Mouse (Mus musculus): Measurements from ENCODE around the gene Nol12. TPM values are rescaled to one million over a fixed set of nuclear protein-coding genes. Genes with fewer than 3 reads are reported as not detected.

Nol12 gene
- polyA plus RNA-seq, 2 experiments = 41.0 to 53.1 TPM

- H3K27ac ChIP-seq (replicated peaks; ENCODE audit: low read depth, low read length) = no peak overlapping the region
- no peak for DNase-seq (ENCODE audit: low spot score)
Observed at GRCm38 (mm10) chr15:78930192-78930706, 4.5 kb upstream of the Nol12 start.

DNA sequence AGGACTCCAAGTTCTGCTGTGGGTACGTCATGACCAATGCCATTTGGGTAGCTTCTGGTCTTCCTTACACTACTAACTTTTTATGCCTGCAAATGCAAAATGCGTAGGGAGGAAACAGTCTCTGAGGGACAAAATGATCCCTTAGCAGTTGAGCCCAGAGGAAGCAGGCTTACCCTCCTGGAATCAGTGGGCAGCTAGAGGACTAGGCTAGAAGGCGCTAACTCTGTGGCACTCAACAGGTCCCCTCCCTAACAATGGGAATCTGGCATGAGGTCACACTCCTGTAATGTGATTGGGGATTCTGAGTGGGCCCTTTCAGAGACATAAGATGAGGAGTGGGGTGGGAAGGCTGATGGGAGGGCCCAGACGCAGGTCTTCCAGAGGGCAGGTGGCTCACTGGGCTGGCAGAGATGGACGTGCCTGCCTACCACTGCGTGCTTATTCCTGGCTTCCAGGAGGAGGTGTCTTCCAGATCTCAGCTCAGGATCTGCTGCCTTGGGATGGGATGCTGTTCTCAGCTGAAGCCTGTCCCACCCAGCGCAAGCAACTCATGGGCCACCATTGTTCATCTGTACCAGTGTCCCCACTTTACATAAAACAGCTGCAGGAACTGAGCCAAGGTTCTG lies 3.8 kb upstream of the Nol12 start:
- WGBS = 82% methylated on average over 7 of the region's 7 CpGs
- Histone ChIP-seq H3K27ac (replicated peaks; ENCODE audit: low read depth, low read length) (no peak overlapping the region), H3K9me3 (ENCODE audit: control insufficient read depth, low read length) (no peaks in the 10 kb centered on the region), H3K9ac (ENCODE audit: low read depth, low read length, severe bottlenecking) (no peak overlapping the region), H3K4me3 (replicated peaks; ENCODE audit: low read length) (no peak overlapping the region), H3K27me3 (ENCODE audit: control insufficient read depth, insufficient read depth, low read length) (no peaks in the 10 kb centered on the region), H3K36me3 (ENCODE audit: control insufficient read depth, insufficient read depth, low read length) (peaks cover 17% of the 10 kb centered on the region), H3K4me1 (ENCODE audit: control insufficient read depth, insufficient read depth, low read length) (peaks cover 12% of the 10 kb centered on the region), H3K4me2 (replicated peaks; ENCODE audit: low read depth, low read length, severe bottlenecking) (no peak overlapping the region)
- DNase-seq (ENCODE audit: low spot score) (no peak), ATAC-seq (ENCODE audit: low FRiP score, low read depth) (no peak)
- TF ChIP-seq POLR2A (IDR thresholded peaks at IDR 0.05; ENCODE audit: borderline replicate concordance, extremely low read depth, insufficient read depth, insufficient read length) = no peak

More at GRCm38 (mm10) chr15:78930192-78930706, 4.5 kb upstream of the Nol12 start:
- no peak for ATAC-seq (ENCODE audit: low FRiP score, low read depth)
- Histone ChIP-seq H3K9me3 (ENCODE audit: control insufficient read depth, low read length) (no peaks in the 10 kb centered on the region), H3K36me3 (ENCODE audit: control insufficient read depth, insufficient read depth, low read length) (peaks cover 17% of the 10 kb centered on the region), H3K4me3 (replicated peaks; ENCODE audit: low read length) (no peak overlapping the region), H3K4me2 (replicated peaks; ENCODE audit: low read depth, low read length, severe bottlenecking) (no peak overlapping the region), H3K4me1 (ENCODE audit: control insufficient read depth, insufficient read depth, low read length) (peaks cover 14% of the 10 kb centered on the region), H3K9ac (ENCODE audit: low read depth, low read length, severe bottlenecking) (no peak overlapping the region), H3K27me3 (ENCODE audit: control insufficient read depth, insufficient read depth, low read length) (no peaks in the 10 kb centered on the region)
- WGBS = 85% methylated on average over 6 of the region's 6 CpGs
- no peak for TF ChIP-seq POLR2A (IDR thresholded peaks at IDR 0.05; ENCODE audit: borderline replicate concordance, extremely low read depth, insufficient read depth, insufficient read length)

GRCm38 (mm10) chr15:78931577-78931976 lies 3.2 kb upstream of the Nol12 start:
- no peaks in the 10 kb centered on the region for H3K27me3 ChIP-seq (ENCODE audit: control insufficient read depth, insufficient read depth, low read length)
- no peak for TF ChIP-seq POLR2A (IDR thresholded peaks at IDR 0.05; ENCODE audit: borderline replicate concordance, extremely low read depth, insufficient read depth, insufficient read length)
- H3K4me1 ChIP-seq (ENCODE audit: control insufficient read depth, insufficient read depth, low read length) = peaks cover 10% of the 10 kb centered on the region
- 27% methylated on average over 3 of the region's 3 CpGs for WGBS
- H3K9ac ChIP-seq (ENCODE audit: low read depth, low read length, severe bottlenecking) = no peak overlapping the region
- ATAC-seq (ENCODE audit: low FRiP score, low read depth) (no peak), DNase-seq (ENCODE audit: low spot score) (no peak)
- peaks cover 21% of the 10 kb centered on the region for H3K36me3 ChIP-seq (ENCODE audit: control insufficient read depth, insufficient read depth, low read length)
- H3K4me2 ChIP-seq (replicated peaks; ENCODE audit: low read depth, low read length, severe bottlenecking) = no peak overlapping the region
- no peak overlapping the region for H3K4me3 ChIP-seq (replicated peaks; ENCODE audit: low read length)
- no peaks in the 10 kb centered on the region for H3K9me3 ChIP-seq (ENCODE audit: control insufficient read depth, low read length)
- H3K27ac ChIP-seq (replicated peaks; ENCODE audit: low read depth, low read length) = no peak overlapping the region

DNA sequence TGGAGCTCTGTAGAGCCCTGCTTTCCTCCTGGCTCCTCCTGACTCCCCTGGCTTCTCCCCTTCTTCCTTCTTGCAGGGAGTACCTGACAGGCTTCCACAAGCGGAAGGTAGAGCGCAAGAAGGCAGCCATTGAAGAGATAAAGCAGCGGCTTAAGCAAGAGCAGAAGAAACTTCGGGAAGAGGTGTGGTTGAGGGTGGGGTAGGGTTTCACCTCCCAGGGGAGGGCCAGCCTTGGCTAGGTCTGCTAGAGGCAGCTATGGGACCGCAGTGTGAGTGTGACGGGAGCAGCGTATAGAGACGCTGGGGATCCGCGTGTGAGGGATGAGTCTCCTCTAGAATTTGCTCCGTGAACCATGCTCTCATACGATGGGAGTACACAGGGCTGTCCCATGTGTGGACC lies 1.7 kb downstream of the Nol12 start:
- no peaks in the 10 kb centered on the region for H3K9me3 ChIP-seq (ENCODE audit: control insufficient read depth, low read length)
- ATAC-seq (ENCODE audit: low FRiP score, low read depth) (no peak), DNase-seq (ENCODE audit: low spot score) (no peak)
- no peak overlapping the region for H3K4me3 ChIP-seq (replicated peaks; ENCODE audit: low read length)
- peaks cover 6% of the 10 kb centered on the region for H3K4me1 ChIP-seq (ENCODE audit: control insufficient read depth, insufficient read depth, low read length)
- no peaks in the 10 kb centered on the region for H3K27me3 ChIP-seq (ENCODE audit: control insufficient read depth, insufficient read depth, low read length)
- peaks cover 41% of the 10 kb centered on the region for H3K36me3 ChIP-seq (ENCODE audit: control insufficient read depth, insufficient read depth, low read length)
- WGBS = 92% methylated on average over 12 of the region's 12 CpGs
- H3K27ac ChIP-seq (replicated peaks; ENCODE audit: low read depth, low read length) = no peak overlapping the region
- TF ChIP-seq POLR2A (IDR thresholded peaks at IDR 0.05; ENCODE audit: borderline replicate concordance, extremely low read depth, insufficient read depth, insufficient read length) = no peak
- no peak overlapping the region for H3K9ac ChIP-seq (ENCODE audit: low read depth, low read length, severe bottlenecking)
- H3K4me2 ChIP-seq (replicated peaks; ENCODE audit: low read depth, low read length, severe bottlenecking) = no peak overlapping the region

- WGBS = 98% methylated on average over 10 of the region's 10 CpGs
- no peak for TF ChIP-seq POLR2A (IDR thresholded peaks at IDR 0.05; ENCODE audit: borderline replicate concordance, extremely low read depth, insufficient read depth, insufficient read length)
- peaks cover 47% of the 10 kb centered on the region for H3K36me3 ChIP-seq (ENCODE audit: control insufficient read depth, insufficient read depth, low read length)
- no peaks in the 10 kb centered on the region for H3K27me3 ChIP-seq (ENCODE audit: control insufficient read depth, insufficient read depth, low read length)
- H3K27ac ChIP-seq (replicated peaks; ENCODE audit: low read depth, low read length) = no peak overlapping the region
- no peak for DNase-seq (ENCODE audit: low spot score)
- H3K9ac ChIP-seq (ENCODE audit: low read depth, low read length, severe bottlenecking) = no peak overlapping the region
- peaks cover 6% of the 10 kb centered on the region for H3K4me1 ChIP-seq (ENCODE audit: control insufficient read depth, insufficient read depth, low read length)
- H3K4me3 ChIP-seq (replicated peaks; ENCODE audit: low read length) = no peak overlapping the region
- no peaks in the 10 kb centered on the region for H3K9me3 ChIP-seq (ENCODE audit: control insufficient read depth, low read length)
- H3K4me2 ChIP-seq (replicated peaks; ENCODE audit: low read depth, low read length, severe bottlenecking) = no peak overlapping the region
- ATAC-seq (ENCODE audit: low FRiP score, low read depth) = no peak
Observed at GRCm38 (mm10) chr15:78937311-78937710, 2.6 kb downstream of the Nol12 start.
